Mouse (Mus musculus) layer of hippocampus, adult 18-20 months (tissue): ENCODE results near the gene Pick1. TPM values are rescaled to one million over a fixed set of nuclear protein-coding genes. Genes with fewer than 3 reads are reported as not detected.

ENCODE experiments used
- DNase-seq, 2 experiments: peaks; one replicate each; pipeline ENCODE4 v3.0.0; 2022; ENCODE audit warnings: low spot score in 2 of 2
- total RNA-seq, 2 experiments: library from RNA; stranded (reverse); gene quantifications; 2 replicates each; pipeline ENCODE4 v1.2.3; 2021

Pick1 gene
- total RNA-seq, 2 experiments from 2014 or later: 44.4 to 46.4 TPM

GRCm38 (mm10) chr15:79268521-79268920, 39.5 kb downstream of the Pick1 start:
- no peak for DNase-seq

- peak in 1 of 2 experiments; percentile 36 for DNase-seq
Measured at GRCm38 (mm10) chr15:79270317-79271123, 41.5 kb downstream of the Pick1 start.

GRCm38 (mm10) chr15:79271124-79271746, 42.3 kb downstream of the Pick1 start:
- DNase-seq: peak in 1 of 2 experiments; percentile 25

- DNase-seq: no peak
Measured at GRCm38 (mm10) chr15:79273020-79273419, 44.0 kb downstream of the Pick1 start.

GRCm38 (mm10) chr15:79277728-79278127, 48.8 kb downstream of the Pick1 start:
- no peak for DNase-seq

- DNase-seq: no peak
Measured at GRCm38 (mm10) chr15:79280209-79280608, 51.2 kb downstream of the Pick1 start.

GRCm38 (mm10) chr15:79280850-79281249, 51.9 kb downstream of the Pick1 start:
- no peak for DNase-seq

GRCm38 (mm10) chr15:79281389-79281788, 52.4 kb downstream of the Pick1 start:
- no peak for DNase-seq

- DNase-seq: no peak
Measured at GRCm38 (mm10) chr15:79282434-79282833, 53.5 kb downstream of the Pick1 start.

GRCm38 (mm10) chr15:79283371-79283770, 54.4 kb downstream of the Pick1 start:
- DNase-seq: no peak

- no peak for DNase-seq
Measured at GRCm38 (mm10) chr15:79285399-79285798, 56.4 kb downstream of the Pick1 start, which contains the start of gene Baiap2l2. TSS of gene Baiap2l2 (minus strand) at chr15:79285537.

- no peak for DNase-seq
Measured at GRCm38 (mm10) chr15:79286141-79286540, 57.2 kb downstream of the Pick1 start.

- no peak for DNase-seq
Measured at GRCm38 (mm10) chr15:79287091-79287490, 58.1 kb downstream of the Pick1 start.

GRCm38 (mm10) chr15:79288387-79288786, 59.4 kb downstream of the Pick1 start:
- no peak for DNase-seq

GRCm38 (mm10) chr15:79289441-79289840, 60.5 kb downstream of the Pick1 start:
- DNase-seq: no peak

- no peak for DNase-seq
Measured at GRCm38 (mm10) chr15:79290340-79290739, 61.4 kb downstream of the Pick1 start.

GRCm38 (mm10) chr15:79292779-79293178, 63.8 kb downstream of the Pick1 start:
- peak in 1 of 2 experiments; percentile 12 for DNase-seq

- DNase-seq: no peak
Measured at GRCm38 (mm10) chr15:79298553-79298952, 69.6 kb downstream of the Pick1 start.
